Mouse (Mus musculus) embryonic facial prominence, embryonic 10.5 days (tissue): ENCODE results near the gene Ndufb11. TPM values are rescaled to one million over a fixed set of nuclear protein-coding genes. Genes with fewer than 3 reads are reported as not detected.

Experiments used
- DNase-seq: peaks from one replicate; pipeline ENCODE4 v3.0.0-alpha.2; 2017; ENCODE audit warnings: low spot score
- H3K27ac ChIP-seq: fragments of 300-500 bp; sonication (generic); replicated peaks from 2 replicates; pipeline ENCODE4 v1.5.1; 2016; ENCODE audit warnings: mild to moderate bottlenecking
- H3K27me3 ChIP-seq: fragments of 300-500 bp; sonication (generic); replicated peaks from 2 replicates; pipeline ENCODE4 v1.6.1; 2016; ENCODE audit warnings: low read depth, mild to moderate bottlenecking; ENCODE audit not compliant: poor library complexity, severe bottlenecking
- H3K36me3 ChIP-seq: fragments of 300-500 bp; sonication (generic); replicated peaks from 2 replicates; pipeline ENCODE4 v1.6.1; 2016; ENCODE audit warnings: mild to moderate bottlenecking, moderate library complexity
- H3K4me1 ChIP-seq: fragments of 300-500 bp; sonication (generic); 2 replicates; pipeline ENCODE4 v1.6.1; 2016
- H3K4me3 ChIP-seq: fragments of 300-500 bp; sonication (generic); 2 replicates; pipeline ENCODE4 v1.5.1; 2016; ENCODE audit warnings: mild to moderate bottlenecking, moderate library complexity
- H3K9me3 ChIP-seq: fragments of 300-500 bp; sonication (generic); 2 replicates; pipeline ENCODE4 v1.6.1; 2016; ENCODE audit warnings: mild to moderate bottlenecking
- WGBS: fragments of 180-500 bp; shearing (Covaris S2); methylation state at CpG from one replicate; pipeline ENCODE4 v1.1.7; 2016; 5-methylcytosine and 5-hydroxymethylcytosine counted together
- polyA plus RNA-seq: library from polyadenylated mRNA; unstranded; fragments of >200 nt; fragmentation: Nextera tagmentation; extraction: Ambion mirVana; gene quantifications from 2 replicates; pipeline ENCODE4 v1.2.1, GENCODE M21; 2016

Ndufb11 gene
- polyA plus RNA-seq, 1 experiment from 2014 or later, result 176 TPM

DNA sequence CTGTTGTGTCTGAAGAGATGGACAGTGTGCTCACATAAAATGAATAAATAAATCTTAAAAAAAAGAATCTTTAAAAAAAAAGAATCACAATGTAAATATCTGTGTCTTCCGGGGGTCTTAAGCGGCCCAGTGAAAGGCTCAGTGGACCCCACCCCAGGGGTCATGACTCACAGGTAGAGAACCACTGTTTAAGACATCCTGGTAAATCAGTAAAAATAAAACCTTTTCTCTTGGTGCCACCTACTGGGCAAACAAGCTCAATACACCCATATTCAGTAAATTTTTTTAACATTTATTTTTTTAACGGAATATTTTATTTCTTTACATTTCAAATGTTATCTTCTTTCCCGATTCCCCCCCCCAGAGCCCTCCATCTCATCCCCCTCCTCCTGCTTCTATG lies 29.5 kb downstream of the Ndufb11 start:
- no peak overlapping the region for H3K27ac ChIP-seq
- no peak for DNase-seq
- no peaks in the 10 kb centered on the region for H3K36me3 ChIP-seq
- H3K4me3 ChIP-seq, result no peak overlapping the region
- WGBS, result 21% methylated on average over 4 of the region's 4 CpGs
- no peaks in the 10 kb centered on the region for H3K4me1 ChIP-seq
- no peaks in the 10 kb centered on the region for H3K27me3 ChIP-seq
- H3K9me3 ChIP-seq, result no peaks in the 10 kb centered on the region

DNA sequence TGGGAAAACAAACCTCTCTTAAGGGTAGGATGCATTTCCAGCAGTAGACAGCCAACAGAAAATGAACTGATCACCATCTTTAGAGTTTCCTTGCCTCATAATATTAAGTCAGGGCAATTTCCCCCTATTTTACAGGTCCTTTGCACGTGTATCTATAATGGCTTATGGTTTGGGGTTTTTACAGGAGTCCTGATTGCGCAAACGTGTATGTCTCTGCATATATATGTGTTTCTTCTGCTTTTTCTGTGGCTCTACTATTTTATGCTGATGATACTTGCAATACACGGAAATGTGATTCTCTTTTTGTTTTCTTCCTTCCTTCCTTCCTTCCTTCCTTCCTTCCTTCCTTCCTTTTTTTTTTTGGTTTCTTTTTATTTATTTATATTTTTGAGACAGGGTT lies 43.5 kb downstream of the Ndufb11 start:
- Histone ChIP-seq H3K27ac (no peak overlapping the region), H3K27me3 (no peaks in the 10 kb centered on the region), H3K4me3 (no peak overlapping the region), H3K4me1 (no peaks in the 10 kb centered on the region), H3K9me3 (no peaks in the 10 kb centered on the region), H3K36me3 (no peaks in the 10 kb centered on the region)
- DNase-seq, result no peak
- WGBS, result 88% methylated on average over 4 of the region's 4 CpGs

DNA sequence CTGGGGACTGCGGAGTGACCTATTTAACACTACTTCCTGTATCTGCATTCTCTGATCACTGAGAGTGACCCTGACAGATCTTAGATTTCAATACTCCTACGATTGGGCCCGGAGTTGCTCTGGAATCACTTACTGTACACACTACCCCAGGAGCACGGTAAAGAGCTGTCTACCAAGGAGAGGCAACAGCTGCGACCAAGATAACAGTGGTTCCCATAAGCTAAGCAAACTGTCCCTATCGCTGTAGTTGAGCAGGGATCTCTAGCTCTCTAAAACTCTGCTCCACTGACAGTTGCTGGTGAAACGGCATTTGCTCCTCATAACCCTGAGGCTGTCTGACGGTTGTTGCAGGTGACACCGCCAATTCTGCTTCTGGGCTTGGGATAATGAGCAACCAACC lies 44.7 kb downstream of the Ndufb11 start:
- DNase-seq, result no peak
- Histone ChIP-seq H3K4me3 (no peak overlapping the region), H3K4me1 (no peaks in the 10 kb centered on the region), H3K27ac (no peak overlapping the region), H3K36me3 (no peaks in the 10 kb centered on the region), H3K9me3 (no peaks in the 10 kb centered on the region), H3K27me3 (no peaks in the 10 kb centered on the region)
- 78% methylated on average over 9 of the region's 9 CpGs for WGBS

DNA sequence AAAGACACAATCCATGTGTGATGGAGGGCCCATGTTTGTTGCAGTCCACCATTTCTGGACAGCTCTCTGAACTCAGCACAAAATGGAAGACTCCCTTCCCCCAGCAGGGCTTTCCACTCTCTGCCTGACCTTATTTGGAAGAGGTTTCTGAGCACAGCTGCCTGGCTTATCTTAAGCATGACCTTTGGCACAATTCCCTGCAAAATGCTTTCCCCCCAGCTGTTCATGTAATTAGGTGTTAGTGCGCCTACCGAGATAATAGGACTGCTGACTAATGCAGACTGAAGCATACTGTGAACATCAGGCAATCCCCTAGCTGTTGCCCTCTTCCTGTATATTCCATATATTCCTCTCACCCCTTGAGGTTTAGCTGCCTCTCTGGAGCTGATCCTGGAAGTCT lies 46.4 kb downstream of the Ndufb11 start:
- DNase-seq, result peak; percentile 19
- H3K4me3 ChIP-seq, result no peak overlapping the region
- 41% methylated on average over 2 of the region's 2 CpGs for WGBS
- H3K4me1 ChIP-seq, result no peaks in the 10 kb centered on the region
- H3K27me3 ChIP-seq, result no peaks in the 10 kb centered on the region
- H3K27ac ChIP-seq, result no peak overlapping the region
- H3K36me3 ChIP-seq, result no peaks in the 10 kb centered on the region
- H3K9me3 ChIP-seq, result no peaks in the 10 kb centered on the region

Other genes with a start within 250 kb of the Ndufb11 start
- 12.3 and 14.3 TPM in 2 replicates for gene Jade3, start 191.9 kb downstream of the Ndufb11 start, polyA plus RNA-seq
- 0.17 and 0.45 TPM in 2 replicates for gene Rgn, start 67.8 kb downstream of the Ndufb11 start, polyA plus RNA-seq
- 112 and 113 TPM in 2 replicates for gene Rbm10, start 116 bp downstream of the Ndufb11 start, polyA plus RNA-seq
- 242 and 244 TPM in 2 replicates for gene Uba1, start 40.7 kb upstream of the Ndufb11 start, polyA plus RNA-seq
- gene Cdk16, start 70.3 kb upstream of the Ndufb11 start, polyA plus RNA-seq, result 120 and 121 TPM in 2 replicates
- gene Usp11, start 86.3 kb upstream of the Ndufb11 start, polyA plus RNA-seq, result 59.8 and 60.1 TPM in 2 replicates
- 95.1 and 99.9 TPM in 2 replicates for gene Araf, start 180.2 kb upstream of the Ndufb11 start, polyA plus RNA-seq